Mouse (Mus musculus) heart, embryonic 12.5 days (tissue): ENCODE measurements around the gene Trank1. TPM values are rescaled to one million over a fixed set of nuclear protein-coding genes. Genes with fewer than 3 reads are reported as not detected.

Experiments
- ATAC-seq: fragments of 200-750 bp; cut with Nextera tagmentation; 2 replicates; pipeline ENCODE4 v1.8.0; 2017; ENCODE audit warnings: moderate TSS enrichment, moderate library complexity; ENCODE audit not compliant: insufficient number of reproducible peaks, low FRiP score
- H3K27ac ChIP-seq: fragments of 300-500 bp; sonication (generic); 2 replicates; pipeline ENCODE4 v1.5.1; 2016; ENCODE audit warnings: mild to moderate bottlenecking, moderate library complexity; ENCODE audit not compliant: poor library complexity, severe bottlenecking
- H3K27me3 ChIP-seq: fragments of 300-500 bp; sonication (generic); replicated peaks from 2 replicates; pipeline ENCODE4 v1.6.1; 2016; ENCODE audit warnings: mild to moderate bottlenecking, moderate library complexity
- H3K36me3 ChIP-seq: fragments of 300-500 bp; sonication (generic); 2 replicates; pipeline ENCODE4 v1.6.1; 2016; ENCODE audit warnings: mild to moderate bottlenecking, moderate library complexity
- H3K4me1 ChIP-seq: fragments of 300-500 bp; sonication (generic); replicated peaks from 2 replicates; pipeline ENCODE4 v1.6.1; 2016; ENCODE audit warnings: mild to moderate bottlenecking
- H3K4me2 ChIP-seq: fragments of 300-500 bp; sonication (generic); 2 replicates; pipeline ENCODE4 v1.6.1; 2016; ENCODE audit warnings: mild to moderate bottlenecking, moderate library complexity
- H3K4me3 ChIP-seq: fragments of 300-500 bp; sonication (generic); 2 replicates; pipeline ENCODE4 v1.5.1; 2016; ENCODE audit warnings: mild to moderate bottlenecking
- H3K9ac ChIP-seq: fragments of 300-500 bp; sonication (generic); 2 replicates; pipeline ENCODE4 v1.6.1; 2016; ENCODE audit warnings: mild to moderate bottlenecking, moderate library complexity
- H3K9me3 ChIP-seq: fragments of 300-500 bp; sonication (generic); replicated peaks from 2 replicates; pipeline ENCODE4 v1.6.1; 2016; ENCODE audit warnings: mild to moderate bottlenecking, moderate library complexity
- WGBS: fragments of 180-500 bp; shearing (Covaris S2); methylation state at CpG from one replicate; pipeline ENCODE4 v1.1.7; 2016; 5-methylcytosine and 5-hydroxymethylcytosine counted together
- polyA plus RNA-seq: library from polyadenylated mRNA; unstranded; fragments of >200 nt; fragmentation: Nextera tagmentation; extraction: Ambion mirVana; gene quantifications from 2 replicates; pipeline ENCODE4 v1.2.1, GENCODE M21; 2016

Trank1 gene
- 0.03 and 0.27 TPM in 2 replicates for polyA plus RNA-seq

GRCm38 (mm10) chr9:111311031-111311842 lies at the start of gene Trank1:
Gene Trank1 (plus strand): TSS chr9:111311739.
- peak; percentile 29; the same call in 1 of the 2 replicates for ATAC-seq
- no peaks in the 10 kb centered on the region for H3K36me3 ChIP-seq
- H3K4me3 ChIP-seq, result peak within 1 kb of the TSS; percentile 59
- H3K4me1 ChIP-seq, result peaks cover 15% of the 10 kb centered on the region
- peaks cover 56% of the 10 kb centered on the region for H3K27me3 ChIP-seq
- H3K4me2 ChIP-seq, result peak within 1 kb of the TSS; percentile 96
- H3K9me3 ChIP-seq, result no peaks in the 10 kb centered on the region
- no peak within 1 kb of the TSS for H3K27ac ChIP-seq
- peak within 1 kb of the TSS; percentile 57; the same call in 1 of the 2 replicates for H3K9ac ChIP-seq
- WGBS, result 9% methylated on average over 72 of the region's 72 CpGs

GRCm38 (mm10) chr9:111267998-111268397 lies 43.5 kb upstream of the Trank1 start:
- Histone ChIP-seq H3K4me3 (no peak overlapping the region), H3K9ac (no peak overlapping the region), H3K27ac (no peak overlapping the region), H3K36me3 (peaks cover 38% of the 10 kb centered on the region), H3K9me3 (no peaks in the 10 kb centered on the region), H3K27me3 (no peaks in the 10 kb centered on the region), H3K4me2 (no peak overlapping the region), H3K4me1 (peaks cover 8% of the 10 kb centered on the region)
- no peak for ATAC-seq
- WGBS, result 96% methylated on average over 2 of the region's 2 CpGs

DNA sequence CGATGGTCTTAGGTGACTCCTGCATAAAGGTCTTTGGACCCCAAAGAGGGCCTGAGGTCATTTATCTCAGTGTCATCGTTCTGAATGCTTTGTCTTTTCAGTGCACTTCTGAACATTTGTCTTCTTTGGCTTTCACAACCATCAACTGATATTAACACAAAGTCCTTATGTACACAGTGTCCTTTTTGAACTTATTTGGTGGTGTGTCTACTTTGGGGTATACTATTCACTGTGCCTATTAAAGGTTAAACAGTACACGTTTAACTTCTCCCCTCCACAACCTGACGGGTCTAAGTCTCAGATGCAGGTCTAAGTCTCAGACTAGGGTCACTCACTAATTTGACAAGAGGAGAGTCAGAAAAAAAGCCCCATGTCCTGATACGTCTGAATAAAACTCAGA lies 40.9 kb upstream of the Trank1 start:
- peak overlapping the region; percentile 87 for H3K9ac ChIP-seq
- peaks cover 28% of the 10 kb centered on the region for H3K36me3 ChIP-seq
- 15% methylated on average over 5 of the region's 5 CpGs for WGBS
- H3K4me3 ChIP-seq, result peak overlapping the region; percentile 85
- H3K4me1 ChIP-seq, result peaks cover 23% of the 10 kb centered on the region
- H3K4me2 ChIP-seq, result peak overlapping the region; percentile 63
- no peaks in the 10 kb centered on the region for H3K9me3 ChIP-seq
- no peak for ATAC-seq
- peak overlapping the region; percentile 94 for H3K27ac ChIP-seq
- H3K27me3 ChIP-seq, result no peaks in the 10 kb centered on the region

DNA sequence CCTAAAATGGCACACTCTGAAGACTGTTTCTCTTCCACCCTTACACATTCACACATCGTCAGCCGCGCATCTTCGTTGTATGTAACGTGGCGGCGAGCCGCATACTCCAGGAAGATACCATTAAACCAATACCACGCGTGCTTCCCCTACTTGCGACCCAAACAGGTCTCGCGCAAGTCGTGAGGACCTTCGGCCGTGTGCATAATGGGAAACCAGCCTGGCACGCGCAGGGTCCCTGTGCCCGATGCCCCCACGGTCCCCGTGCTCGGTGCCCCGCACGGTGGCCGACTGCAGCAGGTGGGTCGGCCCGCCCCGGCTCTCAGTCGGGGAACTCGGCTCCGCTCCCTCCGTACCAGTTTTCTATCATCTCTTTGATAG lies 40.5 kb upstream of the Trank1 start:
- under 1% methylated on average over 32 of the region's 32 CpGs for WGBS

GRCm38 (mm10) chr9:111271434-111272160 lies 39.9 kb upstream of the Trank1 start, which contains the start of the genes Mlh1 and Epm2aip1:
Gene Mlh1 (minus strand): TSS chr9:111271791.
Gene Epm2aip1 (plus strand): TSS chr9:111271929.
- Histone ChIP-seq H3K4me3 (peak within 1 kb of the TSS; percentile 85), H3K4me2 (peak within 1 kb of the TSS; percentile 92), H3K4me1 (peaks cover 30% of the 10 kb centered on the region), H3K36me3 (peaks cover 26% of the 10 kb centered on the region), H3K9ac (peak within 1 kb of the TSS; percentile 95), H3K27me3 (no peaks in the 10 kb centered on the region), H3K27ac (peak within 1 kb of the TSS; percentile 98), H3K9me3 (no peaks in the 10 kb centered on the region)
- under 1% methylated on average over 64 of the region's 64 CpGs for WGBS
- ATAC-seq, result peak; percentile 99

More for the DNA sequence above, 40.5 kb upstream of the Trank1 start:
- Histone ChIP-seq H3K4me1 (peaks cover 26% of the 10 kb centered on the region), H3K27me3 (no peaks in the 10 kb centered on the region), H3K4me3 (peak overlapping the region; percentile 85), H3K9ac (peak overlapping the region; percentile 87), H3K4me2 (peak overlapping the region; percentile 63), H3K9me3 (no peaks in the 10 kb centered on the region), H3K27ac (peak overlapping the region; percentile 94), H3K36me3 (peaks cover 26% of the 10 kb centered on the region)
- peak; percentile 63 for ATAC-seq

DNA sequence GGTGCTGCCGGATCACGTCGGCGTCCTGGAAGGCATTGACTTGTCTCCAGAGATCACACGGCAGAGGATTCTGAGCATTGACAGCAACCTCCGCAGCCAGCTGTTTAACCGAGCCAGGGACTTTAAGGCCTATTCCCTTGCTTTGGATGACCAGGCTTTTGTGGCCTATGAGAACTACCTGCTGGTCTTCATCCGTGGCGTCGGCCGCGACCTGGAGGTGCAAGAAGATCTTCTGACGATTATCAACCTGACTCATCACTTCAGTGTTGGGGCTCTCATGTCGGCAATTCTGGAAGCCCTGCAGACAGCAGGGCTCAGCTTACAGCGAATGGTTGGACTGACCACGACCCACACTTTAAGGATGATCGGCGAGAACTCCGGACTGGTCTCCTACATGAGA lies 39.2 kb upstream of the Trank1 start:
- no peak for ATAC-seq
- H3K27ac ChIP-seq, result peak overlapping the region; percentile 98
- H3K4me1 ChIP-seq, result peaks cover 32% of the 10 kb centered on the region
- H3K27me3 ChIP-seq, result no peaks in the 10 kb centered on the region
- H3K4me2 ChIP-seq, result peak overlapping the region; percentile 92
- peaks cover 20% of the 10 kb centered on the region for H3K36me3 ChIP-seq
- WGBS, result 10% methylated on average over 19 of the region's 19 CpGs
- no peaks in the 10 kb centered on the region for H3K9me3 ChIP-seq
- peak overlapping the region; percentile 95 for H3K9ac ChIP-seq
- peak overlapping the region; percentile 85 for H3K4me3 ChIP-seq

DNA sequence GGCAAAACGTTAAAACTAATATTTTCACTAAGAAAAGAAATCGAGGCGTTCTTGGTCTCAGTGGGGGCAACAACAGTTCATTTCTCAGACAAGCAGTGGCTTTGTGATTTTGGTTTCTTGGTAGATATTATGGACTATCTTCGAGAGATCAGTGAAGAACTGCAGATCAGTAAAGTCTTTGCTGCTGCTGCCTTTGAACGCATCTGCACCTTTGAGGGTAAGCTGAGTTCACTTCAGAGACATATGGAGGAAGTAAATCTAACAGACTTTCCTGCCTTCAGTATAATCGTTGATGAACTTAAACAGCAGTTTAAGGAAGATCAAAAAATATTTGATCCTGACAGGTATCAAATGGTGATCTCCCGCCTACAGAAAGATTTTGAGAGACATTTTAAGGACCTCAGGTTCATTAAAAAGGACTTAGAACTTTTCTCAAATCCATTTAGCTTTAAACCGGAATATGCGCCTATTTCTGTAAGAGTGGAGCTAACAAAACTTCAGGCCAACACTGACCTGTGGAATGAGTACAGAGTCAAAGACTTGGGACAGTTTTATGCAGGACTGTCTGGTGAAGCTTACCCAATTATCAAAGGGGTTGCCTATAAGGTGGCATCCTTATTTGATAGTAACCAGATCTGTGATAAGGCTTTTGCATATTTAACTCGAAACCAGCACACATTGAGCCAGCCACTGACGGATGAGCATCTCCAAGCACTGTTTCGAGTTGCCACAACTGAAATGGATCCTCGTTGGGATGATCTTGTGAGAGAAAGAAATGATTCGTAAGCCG lies 38.3 kb upstream of the Trank1 start:
- H3K4me3 ChIP-seq, result peak overlapping the region; percentile 85
- peak overlapping the region; percentile 95 for H3K9ac ChIP-seq
- no peaks in the 10 kb centered on the region for H3K27me3 ChIP-seq
- WGBS, result 66% methylated on average over 15 of the region's 15 CpGs
- no peaks in the 10 kb centered on the region for H3K9me3 ChIP-seq
- H3K4me2 ChIP-seq, result peak overlapping the region; percentile 92
- ATAC-seq, result no peak
- H3K36me3 ChIP-seq, result peaks cover 20% of the 10 kb centered on the region
- peaks cover 32% of the 10 kb centered on the region for H3K4me1 ChIP-seq
- H3K27ac ChIP-seq, result no peak overlapping the region

GRCm38 (mm10) chr9:111273958-111274357 lies 37.6 kb upstream of the Trank1 start:
- H3K27me3 ChIP-seq, result no peaks in the 10 kb centered on the region
- WGBS, result 91% methylated on average over 1 of the region's 1 CpGs
- no peak overlapping the region for H3K9ac ChIP-seq
- H3K4me2 ChIP-seq, result no peak overlapping the region
- H3K4me1 ChIP-seq, result peaks cover 32% of the 10 kb centered on the region
- no peak overlapping the region for H3K4me3 ChIP-seq
- no peak overlapping the region for H3K27ac ChIP-seq
- no peaks in the 10 kb centered on the region for H3K9me3 ChIP-seq
- peaks cover 27% of the 10 kb centered on the region for H3K36me3 ChIP-seq
- ATAC-seq, result no peak

- Histone ChIP-seq H3K27ac (no peak overlapping the region), H3K27me3 (no peaks in the 10 kb centered on the region), H3K36me3 (peaks cover 36% of the 10 kb centered on the region), H3K9me3 (no peaks in the 10 kb centered on the region), H3K4me3 (peak overlapping the region; percentile 5; the same call in 1 of the 2 replicates), H3K4me2 (peak overlapping the region; percentile 61), H3K9ac (0 out of 2 replicates have a peak overlapping the region, but pooled peaks have one; percentile 20), H3K4me1 (peaks cover 32% of the 10 kb centered on the region)
- 19% methylated on average over 1 of the region's 1 CpGs for WGBS
- no peak for ATAC-seq
These were observed 36.4 kb upstream of the Trank1 start for GRCm38 (mm10) chr9:111275156-111275555.

DNA sequence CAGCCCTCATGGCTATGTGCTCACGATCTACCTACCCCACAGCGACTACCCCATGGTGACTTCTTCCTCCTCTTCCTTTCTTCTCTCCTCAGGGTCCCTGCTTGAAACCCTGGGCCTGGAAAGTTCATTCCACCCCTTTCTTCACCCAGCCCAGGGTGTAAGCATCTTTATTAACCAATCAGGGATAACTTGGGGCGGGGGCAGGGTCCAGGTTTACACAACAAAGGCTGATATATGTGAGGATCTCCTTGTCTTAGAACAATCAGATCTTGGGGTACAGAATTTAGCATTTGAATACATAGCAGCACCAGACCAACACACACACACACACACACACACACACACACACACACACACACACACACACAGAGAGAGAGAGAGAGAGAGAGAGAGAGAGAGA lies 26.5 kb upstream of the Trank1 start:
- Histone ChIP-seq H3K9ac (no peak overlapping the region), H3K27me3 (no peaks in the 10 kb centered on the region), H3K27ac (no peak overlapping the region), H3K4me3 (no peak overlapping the region), H3K4me2 (no peak overlapping the region), H3K9me3 (no peaks in the 10 kb centered on the region), H3K36me3 (no peaks in the 10 kb centered on the region), H3K4me1 (peaks cover 15% of the 10 kb centered on the region)
- 61% methylated on average over 3 of the region's 3 CpGs for WGBS
- no peak for ATAC-seq
